Mouse (Mus musculus): Measurements from ENCODE around the gene Klhl42.

DNA sequence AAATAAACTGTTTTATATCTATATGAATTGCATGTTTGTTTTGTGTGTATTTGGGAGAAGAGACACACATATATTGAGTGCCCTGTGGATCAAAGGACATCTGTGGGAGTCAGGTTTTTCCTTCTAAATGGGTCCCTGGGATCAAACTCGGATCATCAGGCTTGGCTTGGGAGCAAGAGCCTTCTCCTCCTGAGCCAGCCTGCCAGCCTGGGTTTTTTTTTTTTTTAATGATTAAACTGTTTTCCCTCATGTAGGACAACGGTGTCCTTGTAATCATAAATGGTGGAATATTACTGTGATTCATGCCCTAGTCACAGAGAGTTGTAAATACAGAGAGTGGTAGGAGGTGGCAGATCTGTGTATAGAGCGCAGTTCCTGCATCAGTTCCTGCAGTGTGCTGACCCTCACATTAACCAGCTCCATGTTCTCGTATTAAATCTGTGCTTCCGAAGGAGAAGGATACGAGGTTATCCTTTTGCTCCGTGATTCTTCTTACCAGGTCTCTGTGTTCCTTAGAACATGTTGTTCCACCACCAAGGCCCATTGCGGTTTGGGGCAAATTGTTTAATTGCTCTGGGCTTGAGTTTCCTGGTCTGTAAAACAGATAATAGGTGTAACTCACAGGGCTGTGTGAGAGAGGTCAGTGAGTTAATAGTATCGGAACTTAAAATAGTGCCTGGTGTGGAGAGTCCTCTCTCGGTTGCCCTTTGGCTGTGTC is 26.8 kb upstream of the Klhl42 start:
- no peak for TF ChIP-seq CTCF (IDR thresholded peaks at IDR 0.05; ENCODE audit: control insufficient read depth, insufficient read depth, insufficient read length)
- TF ChIP-seq MAX (IDR thresholded peaks at IDR 0.05), result no peak
- TF ChIP-seq CEBPB (IDR thresholded peaks at IDR 0.05; ENCODE audit: low read depth), result no peak
- no peak for TF ChIP-seq USF1 (IDR thresholded peaks at IDR 0.05; ENCODE audit: low read depth)
- no peak for TF ChIP-seq MYOD1 (IDR thresholded peaks at IDR 0.05; ENCODE audit: control insufficient read depth, insufficient read length, low read depth)
- TF ChIP-seq MYOG (IDR thresholded peaks at IDR 0.05; ENCODE audit: control insufficient read depth, extremely low read depth, insufficient read length), result no peak
- no peak for TF ChIP-seq FOSL1 (IDR thresholded peaks at IDR 0.05; ENCODE audit: insufficient read depth, low read length, poor library complexity, severe bottlenecking)

Data from C2C12 (cell line).